Mouse (Mus musculus) limb, embryonic 14.5 days (tissue): ENCODE data around the gene Gc. TPM values are rescaled to one million over a fixed set of nuclear protein-coding genes. Genes with fewer than 3 reads are reported as not detected.

Experiments used
- ATAC-seq: fragments of 200-750 bp; cut with Nextera tagmentation; 2 replicates; pipeline ENCODE4 v1.8.0; 2017; ENCODE audit warnings: low read depth, moderate number of reproducible peaks, moderate TSS enrichment; ENCODE audit not compliant: low FRiP score
- DNase-seq: peaks from one replicate; pipeline ENCODE4 v3.0.0-alpha.2; 2015; ENCODE audit warnings: low spot score
- H3K27ac ChIP-seq: fragments of 300-500 bp; sonication (generic); replicated peaks from 2 replicates; pipeline ENCODE4 v1.5.1; 2014; ENCODE audit warnings: low read depth, mild to moderate bottlenecking, low read length, moderate library complexity, mixed read lengths
- H3K27me3 ChIP-seq: fragments of 300-500 bp; sonication (generic); 2 replicates; pipeline ENCODE4 v1.6.1; 2014; ENCODE audit warnings: low read length, mixed read lengths; ENCODE audit not compliant: control insufficient read depth, insufficient read depth
- H3K36me3 ChIP-seq: fragments of 300-500 bp; sonication (generic); 2 replicates; pipeline ENCODE4 v1.6.1; 2014; ENCODE audit warnings: mild to moderate bottlenecking, low read length, moderate library complexity, mixed read lengths; ENCODE audit not compliant: control insufficient read depth, insufficient read depth
- H3K4me1 ChIP-seq: fragments of 300-500 bp; sonication (generic); 2 replicates; pipeline ENCODE4 v1.6.1; 2014; ENCODE audit warnings: antibody characterized with exemption, low read length, mixed read lengths; ENCODE audit not compliant: control insufficient read depth, insufficient read depth
- H3K4me2 ChIP-seq: fragments of 300-500 bp; sonication (generic); replicated peaks from 2 replicates; pipeline ENCODE4 v1.6.1; 2014; ENCODE audit warnings: low read depth, mild to moderate bottlenecking, low read length, moderate library complexity; ENCODE audit not compliant: severe bottlenecking
- H3K4me3 ChIP-seq: fragments of 300-500 bp; sonication (generic); replicated peaks from 2 replicates; pipeline ENCODE4 v1.5.1; 2014; ENCODE audit warnings: low read length
- H3K9ac ChIP-seq: fragments of 300-500 bp; sonication (generic); 2 replicates; pipeline ENCODE4 v1.6.1; 2014; ENCODE audit warnings: mild to moderate bottlenecking, low read depth, low read length, moderate library complexity; ENCODE audit not compliant: severe bottlenecking
- H3K9me3 ChIP-seq: fragments of 300-500 bp; sonication (generic); 2 replicates; pipeline ENCODE4 v1.6.1; 2016; ENCODE audit warnings: low read length; ENCODE audit not compliant: control insufficient read depth
- POLR2A ChIP-seq: fragments of 200-500 bp; IDR thresholded peaks from 2 replicates; pipeline ENCODE4 v1.8.0; 2012; ENCODE audit warnings: inconsistent platforms, mild to moderate bottlenecking, moderate library complexity, borderline replicate concordance; ENCODE audit not compliant: insufficient read depth, insufficient read length; ENCODE audit errors: extremely low read depth
- WGBS: fragments of 180-500 bp; shearing (Covaris S2); extraction: QIAGEN DNeasy Blood & Tissue Kit; methylation state at CpG from one replicate; pipeline ENCODE4 v1.1.7; 2014; 5-methylcytosine and 5-hydroxymethylcytosine counted together
- polyA plus RNA-seq, 2 experiments: library from polyadenylated mRNA; depleted of rRNA in 1 of 2; stranded (reverse) in 1 of 2; unstranded in 1 of 2; fragments of >200 nt; fragmentation: Nextera tagmentation in 1 of 2; extraction: Ambion mirVana in 1 of 2; gene quantifications; 2 replicates each; pipeline versions ENCODE4 v1.2.1 to v1.2.3; 2012 to 2014

Gc gene
- polyA plus RNA-seq, 2 experiments, result 0.45 TPM; not detected in 1

DNA sequence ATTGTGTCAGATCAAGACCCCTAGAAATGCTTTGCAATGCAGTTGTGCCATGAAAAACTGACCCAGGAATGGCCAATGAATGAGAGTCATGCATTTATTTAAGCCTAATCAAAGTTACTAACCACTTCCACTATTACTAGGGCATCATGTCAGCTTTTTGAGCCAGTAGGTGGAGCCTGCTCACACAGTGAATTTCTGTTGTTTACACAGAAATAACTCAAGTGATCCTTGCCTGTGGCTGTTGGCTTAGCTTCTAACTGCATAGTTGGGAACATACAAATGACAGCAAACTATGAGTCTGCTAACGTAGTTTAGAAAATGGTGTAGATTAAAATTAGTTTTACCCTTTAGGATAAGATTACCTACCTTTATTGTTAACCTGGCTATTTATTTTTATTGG lies 52.6 kb downstream of the Gc start:
- Histone ChIP-seq H3K36me3 (no peaks in the 10 kb centered on the region), H3K27me3 (no peaks in the 10 kb centered on the region), H3K4me2 (no peak overlapping the region), H3K4me3 (no peak overlapping the region), H3K9me3 (no peaks in the 10 kb centered on the region), H3K4me1 (no peaks in the 10 kb centered on the region), H3K9ac (no peak overlapping the region), H3K27ac (no peak overlapping the region)
- no peak for ATAC-seq
- TF ChIP-seq POLR2A, result no peak
- DNase-seq, result no peak
- 59% methylated on average over 1 of the region's 1 CpGs for WGBS

DNA sequence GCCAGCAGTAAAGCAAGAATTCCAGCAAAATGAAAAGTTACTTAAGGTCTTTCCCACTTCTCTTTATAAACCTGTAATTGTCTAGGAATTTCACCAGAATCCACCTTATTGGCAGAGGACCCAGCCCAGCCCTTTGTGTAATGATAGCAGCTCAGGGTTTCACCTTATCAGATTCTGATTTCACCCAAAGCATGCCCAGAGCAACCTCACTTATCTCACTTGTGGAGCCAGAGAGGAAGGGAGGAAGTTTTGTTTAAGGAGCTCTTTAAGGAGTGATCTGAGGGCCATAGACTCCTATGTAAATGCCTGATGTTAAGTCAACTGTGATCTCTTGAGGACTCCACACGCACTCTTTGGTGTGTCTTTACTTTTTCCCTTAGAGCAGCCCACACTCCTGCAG lies 67.3 kb downstream of the Gc start:
- H3K4me3 ChIP-seq, result no peak overlapping the region
- no peaks in the 10 kb centered on the region for H3K4me1 ChIP-seq
- WGBS, result 76% methylated on average over 1 of the region's 1 CpGs
- H3K36me3 ChIP-seq, result no peaks in the 10 kb centered on the region
- H3K9ac ChIP-seq, result no peak overlapping the region
- no peak for TF ChIP-seq POLR2A
- no peaks in the 10 kb centered on the region for H3K27me3 ChIP-seq
- H3K27ac ChIP-seq, result no peak overlapping the region
- 0 out of 2 replicates have a peak, but pooled peaks cover 6% of the 10 kb centered on the region for H3K9me3 ChIP-seq
- no peak for ATAC-seq
- no peak overlapping the region for H3K4me2 ChIP-seq
- DNase-seq, result no peak

DNA sequence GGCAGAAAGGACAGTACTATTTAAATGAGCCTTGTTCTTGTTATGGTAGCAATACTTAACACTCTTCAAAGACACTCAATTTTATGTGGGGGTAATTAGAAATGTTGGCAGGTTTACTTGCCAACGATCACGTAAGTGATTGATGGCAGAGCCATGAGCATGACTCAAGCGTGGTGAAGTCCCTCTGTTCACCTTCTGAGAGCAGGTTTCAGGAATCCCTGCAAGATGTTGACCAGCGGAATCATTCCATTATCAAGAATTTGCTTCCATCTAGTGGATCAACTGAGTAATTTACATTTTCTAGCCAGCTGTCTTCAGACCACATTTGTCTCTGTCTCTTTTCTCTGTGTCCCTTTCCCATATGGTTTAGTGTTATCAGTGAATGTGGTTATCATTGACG lies 73.5 kb downstream of the Gc start:
- Histone ChIP-seq H3K4me2 (no peak overlapping the region), H3K4me3 (no peak overlapping the region), H3K9me3 (no peaks in the 10 kb centered on the region), H3K27me3 (no peaks in the 10 kb centered on the region), H3K9ac (no peak overlapping the region), H3K36me3 (no peaks in the 10 kb centered on the region), H3K4me1 (no peaks in the 10 kb centered on the region), H3K27ac (no peak overlapping the region)
- DNase-seq, result peak; percentile 73
- WGBS, result 25% methylated on average over 5 of the region's 5 CpGs
- no peak for TF ChIP-seq POLR2A
- ATAC-seq, result no peak

DNA sequence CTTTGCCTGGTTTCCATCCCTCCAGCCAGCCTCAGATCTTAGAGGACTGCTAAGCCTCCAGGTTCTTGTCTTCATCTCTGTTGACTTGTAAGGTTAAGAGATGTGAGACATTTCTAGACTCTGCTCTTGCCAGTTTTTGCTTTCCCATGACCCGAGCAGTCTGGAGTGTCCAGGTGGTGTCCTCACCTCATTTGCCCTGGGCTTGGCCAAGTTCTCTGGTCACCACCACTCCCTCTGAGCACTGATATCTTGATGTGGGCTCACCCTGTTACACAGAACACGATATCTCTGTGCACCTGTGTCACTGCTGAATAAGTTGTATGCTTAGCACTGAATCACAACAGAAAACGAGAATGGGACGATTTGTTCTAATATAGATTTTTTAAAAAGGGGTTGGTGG lies 76.4 kb downstream of the Gc start:
- Histone ChIP-seq H3K36me3 (no peaks in the 10 kb centered on the region), H3K4me3 (no peak overlapping the region), H3K9me3 (no peaks in the 10 kb centered on the region), H3K4me2 (no peak overlapping the region), H3K27me3 (no peaks in the 10 kb centered on the region), H3K9ac (no peak overlapping the region), H3K4me1 (no peaks in the 10 kb centered on the region), H3K27ac (no peak overlapping the region)
- no peak for TF ChIP-seq POLR2A
- DNase-seq, result no peak
- ATAC-seq, result no peak
- WGBS, result 86% methylated on average over 4 of the region's 4 CpGs

DNA sequence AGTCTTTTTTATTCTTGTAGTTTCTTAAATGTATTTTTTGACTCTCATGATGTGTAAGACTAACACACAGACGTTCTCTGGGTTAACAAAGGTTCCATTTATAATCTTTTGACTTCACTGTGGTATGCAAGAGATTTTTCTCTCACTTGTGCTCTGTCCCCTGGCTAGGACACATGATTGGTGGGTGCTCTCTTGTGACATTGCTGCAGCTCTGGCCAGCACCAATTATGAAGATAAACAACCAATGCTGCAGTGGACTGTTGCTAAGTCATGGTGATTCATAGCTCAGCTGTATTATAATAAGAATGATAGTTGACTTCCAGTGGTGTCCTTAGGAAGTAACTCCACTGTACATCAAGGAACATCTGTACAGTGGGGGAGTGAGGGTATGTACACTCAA lies 87.6 kb downstream of the Gc start:
- H3K27ac ChIP-seq, result no peak overlapping the region
- H3K4me3 ChIP-seq, result no peak overlapping the region
- DNase-seq, result no peak
- TF ChIP-seq POLR2A, result no peak
- no peak overlapping the region for H3K4me2 ChIP-seq
- 46% methylated on average over 1 of the region's 1 CpGs for WGBS
- no peaks in the 10 kb centered on the region for H3K36me3 ChIP-seq
- no peaks in the 10 kb centered on the region for H3K27me3 ChIP-seq
- H3K9me3 ChIP-seq, result no peaks in the 10 kb centered on the region
- H3K9ac ChIP-seq, result no peak overlapping the region
- no peaks in the 10 kb centered on the region for H3K4me1 ChIP-seq
- ATAC-seq, result no peak
